Mouse (Mus musculus): ENCODE results near the gene Nabp2.

The Nabp2 gene

DNA sequence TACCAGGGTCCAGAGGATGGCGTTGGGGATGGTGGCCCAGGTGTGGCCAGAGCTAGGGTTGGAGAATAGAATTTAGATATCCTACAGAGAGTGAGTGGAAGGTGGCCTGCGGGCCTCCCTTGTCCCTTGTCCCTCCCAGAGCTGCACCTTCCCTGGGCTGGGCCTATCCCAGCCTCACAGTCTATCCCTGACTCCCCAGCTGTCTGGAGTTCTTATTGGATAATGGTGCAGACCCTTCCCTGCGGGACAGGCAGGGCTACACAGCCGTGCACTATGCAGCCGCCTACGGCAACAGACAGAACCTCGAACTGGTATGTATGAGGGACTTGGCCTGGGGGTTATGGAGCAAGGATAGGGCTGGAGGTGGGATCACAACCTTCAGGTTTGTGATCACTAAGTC is 25.4 kb downstream of the Nabp2 start:
- no peak for DNase-seq (ENCODE audit: low read depth)

DNA sequence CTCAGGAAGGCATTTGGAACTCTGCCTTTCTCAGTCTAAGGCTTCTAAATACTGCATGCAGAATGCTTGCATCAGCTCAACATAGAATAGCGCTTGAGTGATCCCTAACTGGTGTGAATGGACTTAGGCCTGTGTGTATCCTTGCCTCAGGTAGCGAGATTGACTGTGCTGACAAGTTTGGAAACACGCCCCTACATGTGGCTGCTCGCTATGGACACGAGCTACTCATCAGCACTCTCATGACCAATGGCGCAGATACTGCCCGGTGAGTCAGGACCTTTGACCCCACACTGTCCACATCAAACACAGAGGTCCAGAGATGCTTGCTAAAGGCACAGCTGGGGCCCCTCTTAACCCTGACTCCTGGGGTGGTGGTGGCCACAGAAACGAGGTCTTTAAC is 28.8 kb downstream of the Nabp2 start:
- no peak for DNase-seq (ENCODE audit: low read depth)

DNA sequence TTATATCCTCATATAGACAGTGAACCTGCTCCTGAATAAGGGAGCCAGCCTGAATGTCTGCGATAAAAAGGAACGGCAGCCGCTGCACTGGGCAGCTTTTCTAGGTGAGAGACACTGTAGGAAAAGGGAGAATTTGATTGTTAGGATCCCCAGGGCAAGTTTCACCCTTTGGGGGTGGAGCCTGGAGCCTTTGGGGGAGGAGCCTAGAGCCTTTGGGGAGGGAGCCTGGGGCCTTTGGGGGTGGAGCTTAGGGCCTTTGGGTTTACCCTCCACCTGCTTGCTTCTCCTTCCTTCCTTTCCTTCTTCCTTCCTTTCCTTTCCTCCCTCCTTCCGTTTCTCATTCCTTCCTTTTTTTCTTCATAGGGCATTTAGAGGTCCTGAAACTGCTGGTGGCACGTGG is 30.7 kb downstream of the Nabp2 start:
- no peak for DNase-seq (ENCODE audit: low read depth)

DNA sequence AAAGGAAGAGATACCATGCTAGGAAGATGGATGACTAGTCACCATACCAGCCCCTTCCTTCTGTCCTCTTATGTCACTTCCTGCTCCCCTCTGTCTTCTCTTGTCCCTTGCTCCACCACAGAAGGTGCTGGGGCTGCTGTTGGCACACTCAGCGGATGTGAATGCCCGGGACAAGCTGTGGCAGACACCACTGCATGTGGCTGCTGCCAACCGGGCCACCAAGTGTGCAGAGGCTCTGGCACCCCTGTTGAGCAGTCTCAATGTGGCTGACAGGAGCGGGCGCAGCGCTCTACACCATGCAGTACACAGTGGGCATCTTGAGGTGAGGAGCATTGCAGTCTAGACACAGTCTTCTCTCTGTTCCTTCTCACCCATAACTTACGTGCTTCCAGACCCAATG is 32.0 kb downstream of the Nabp2 start:
- no peak for DNase-seq (ENCODE audit: low read depth)

DNA sequence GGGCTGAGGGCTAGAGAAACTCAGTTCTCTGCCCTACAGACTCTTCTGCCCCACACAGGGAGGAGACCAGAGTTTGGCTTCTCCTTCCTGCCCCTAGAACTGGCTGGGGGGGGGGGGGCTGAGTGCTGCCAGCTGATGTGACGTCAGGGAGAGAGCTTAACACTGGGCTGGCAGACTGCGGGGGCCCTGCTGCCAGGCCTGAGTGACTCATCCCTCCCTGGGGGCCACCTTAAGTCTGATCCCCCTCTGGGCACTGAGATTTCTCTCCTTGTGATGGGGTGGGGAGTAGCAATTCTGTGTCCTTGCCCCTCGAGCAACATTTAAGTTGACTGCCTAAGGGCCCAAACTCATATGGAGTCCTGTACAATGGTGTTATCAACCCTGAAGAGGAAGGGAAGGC is 32.8 kb downstream of the Nabp2 start:
- no peak for DNase-seq (ENCODE audit: low read depth)

DNA sequence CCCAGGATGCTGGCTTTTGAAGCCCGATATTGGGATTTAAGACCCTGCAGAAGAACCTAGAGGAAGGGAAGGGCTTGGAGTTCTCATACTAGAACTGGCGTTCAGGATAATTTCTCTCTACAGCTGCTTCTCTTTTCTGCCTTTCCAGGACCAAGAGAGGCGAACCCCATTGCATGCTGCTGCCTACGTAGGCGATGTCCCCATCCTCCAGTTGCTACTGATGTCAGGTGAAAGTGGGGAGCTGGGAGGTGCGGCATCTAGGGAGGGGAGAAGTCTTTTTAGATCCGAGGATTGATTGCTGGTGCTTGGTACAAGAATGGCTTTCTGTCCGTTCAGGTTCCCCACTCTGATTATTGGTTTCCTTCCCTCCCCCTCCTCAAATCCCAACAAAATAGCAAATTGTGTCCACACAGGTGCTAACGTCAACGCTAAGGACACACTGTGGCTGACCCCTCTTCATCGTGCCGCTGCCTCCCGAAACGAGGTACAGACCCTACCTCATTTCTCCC is 33.3 kb downstream of the Nabp2 start:
- DNase-seq (ENCODE audit: low read depth): no peak

DNA sequence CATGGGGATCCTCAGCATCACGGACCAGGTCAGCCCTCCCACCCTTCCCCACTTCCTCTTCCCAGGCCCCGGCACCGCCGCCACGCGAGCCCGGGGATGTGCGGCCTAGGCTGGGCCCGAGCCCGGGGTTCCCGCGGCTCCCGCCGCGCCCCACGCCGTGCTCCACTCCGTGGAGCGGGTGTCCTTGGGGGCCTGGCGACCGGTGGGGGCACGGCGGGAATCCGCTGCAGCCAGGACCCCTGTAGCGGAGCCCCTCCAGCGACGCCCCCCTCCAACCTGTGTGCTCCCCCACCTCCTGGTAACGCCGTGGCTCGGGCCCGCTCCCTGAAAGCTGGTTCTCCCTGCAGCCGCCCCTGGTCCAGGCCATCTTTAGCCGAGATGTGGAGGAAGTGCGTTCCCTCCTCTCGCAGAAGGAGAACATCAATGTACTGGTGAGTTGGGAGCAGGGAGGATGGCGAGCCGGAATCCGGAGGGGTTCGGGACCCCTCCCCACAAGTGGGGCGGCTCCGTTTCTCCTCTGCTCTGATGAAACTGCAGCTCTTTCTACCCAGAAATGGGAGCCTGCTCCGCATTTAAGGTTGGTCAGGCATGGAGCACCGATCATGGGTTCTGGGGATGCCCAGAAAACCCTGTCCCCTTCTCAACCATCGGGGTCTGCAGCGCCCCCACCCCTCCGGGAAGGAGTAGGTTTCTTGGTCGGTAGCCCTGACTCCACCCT is 33.9 kb downstream of the Nabp2 start:
- no peak for DNase-seq (ENCODE audit: low read depth)

DNA sequence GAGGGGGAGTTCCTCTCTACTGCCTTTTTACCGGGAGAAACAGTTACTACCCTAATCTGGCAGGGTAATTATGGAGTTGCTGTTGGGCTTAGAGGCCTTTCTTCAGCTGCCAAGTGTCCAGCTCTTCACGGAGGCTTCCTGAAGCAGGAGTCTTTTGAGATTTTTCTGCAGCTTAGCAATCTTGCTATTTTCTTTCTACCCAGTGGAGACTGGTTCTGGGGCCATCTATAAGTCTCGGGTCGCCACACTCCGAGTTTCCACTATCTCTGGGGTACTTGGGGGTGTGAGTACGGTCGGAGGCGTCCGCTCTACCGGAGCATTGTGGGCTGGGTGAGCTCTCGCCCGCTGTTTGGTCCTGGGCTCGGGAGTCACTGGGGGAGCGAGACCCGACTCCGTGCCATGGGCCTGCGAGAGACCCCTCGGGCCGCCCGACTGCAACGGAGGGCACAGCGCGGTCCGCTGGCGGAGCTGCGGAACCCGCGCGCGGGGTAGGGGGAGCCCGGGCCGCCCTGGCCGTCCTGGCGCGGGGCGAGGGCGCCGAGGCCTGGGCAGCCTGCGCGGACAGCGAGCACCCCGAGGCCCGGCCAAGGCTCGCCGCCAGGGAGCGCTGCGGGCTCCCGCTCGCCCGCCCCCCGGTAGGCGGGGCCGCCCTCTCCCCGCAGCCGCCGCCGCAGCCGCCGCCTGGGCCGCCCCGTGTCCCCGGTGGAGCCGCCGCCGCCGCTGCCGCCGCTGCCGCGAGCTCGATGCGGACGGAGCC is 34.7 kb downstream of the Nabp2 start, which contains the start of gene Ankrd52:
Ankrd52 (plus strand) TSS at position 661 of the 757 bp plus-strand sequence.
- DNase-seq (ENCODE audit: low read depth): peak; percentile 67

DNA sequence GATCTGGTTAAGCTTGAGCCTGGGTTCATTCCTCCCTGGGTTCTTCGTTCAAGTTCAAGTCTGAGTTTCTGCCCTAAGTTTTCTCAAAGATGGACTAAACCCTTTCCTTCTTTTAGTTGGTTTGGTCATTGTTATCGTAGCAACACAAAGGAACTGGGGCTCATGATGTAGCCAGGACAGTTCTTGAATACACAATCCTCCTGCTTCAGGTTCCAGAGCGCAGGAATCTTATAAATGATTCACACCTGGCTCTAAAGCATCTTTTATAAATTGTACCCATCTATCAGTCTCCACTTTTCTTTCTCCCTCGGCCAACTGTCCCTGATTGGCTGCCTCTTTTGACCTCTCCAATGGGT is 35.2 kb downstream of the Nabp2 start:
- no peak for DNase-seq (ENCODE audit: low read depth)

DNA sequence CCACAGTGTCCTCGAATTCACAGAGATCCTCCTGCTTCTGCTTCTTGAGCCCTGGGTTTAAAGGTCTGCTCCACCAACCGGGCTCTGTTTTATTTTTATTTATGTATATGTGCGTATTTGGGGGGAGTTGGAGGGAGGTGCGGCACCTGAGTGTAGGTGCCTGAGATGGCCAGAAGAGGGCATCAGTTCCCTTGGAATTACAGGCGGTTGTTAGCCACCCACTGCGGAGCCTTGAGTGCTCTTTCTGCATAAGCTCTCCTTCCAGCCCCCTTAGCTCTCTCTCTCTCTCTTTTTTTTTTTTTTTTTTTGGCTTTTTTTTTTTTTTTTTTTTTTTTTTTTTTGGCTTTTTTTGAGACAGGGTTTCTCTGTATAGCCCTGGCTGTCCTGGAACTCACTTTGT is 36.9 kb downstream of the Nabp2 start:
- DNase-seq (ENCODE audit: low read depth): no peak

DNA sequence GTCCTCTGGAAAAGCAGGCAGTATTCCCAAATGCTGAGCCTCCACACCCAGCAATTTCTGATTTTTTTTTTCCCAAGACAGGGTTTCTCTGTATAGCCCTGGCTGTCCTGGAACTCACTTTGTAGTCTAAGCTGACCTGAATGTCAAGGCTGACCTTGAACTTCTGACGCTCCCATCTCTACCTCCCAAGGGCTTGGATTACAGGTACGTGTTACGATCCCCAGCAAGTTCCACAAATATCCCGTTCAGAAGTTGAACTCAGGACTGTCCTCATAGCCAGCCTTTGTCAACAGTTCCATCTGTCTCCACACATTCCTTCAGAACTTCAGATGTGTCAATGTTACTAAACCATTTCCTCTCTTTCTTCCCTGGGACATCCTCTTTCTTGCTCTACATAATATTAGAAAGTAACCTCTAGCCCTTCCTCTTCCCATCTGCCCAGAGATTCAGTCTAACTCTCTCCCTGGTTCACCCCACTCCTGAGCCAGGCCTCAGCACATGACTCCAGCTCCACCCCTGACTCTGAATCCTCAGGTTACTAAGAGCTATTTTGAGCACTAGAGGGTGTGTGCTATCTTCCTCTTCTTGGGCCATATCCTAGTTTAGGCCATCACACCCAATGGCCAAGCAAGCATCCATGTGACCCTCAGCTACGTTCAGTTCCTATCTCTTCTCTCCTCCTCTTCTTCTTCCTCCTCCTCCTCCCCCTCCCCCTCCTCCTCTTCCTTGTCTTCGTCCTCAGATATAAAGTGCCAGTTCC is 38.1 kb downstream of the Nabp2 start:
- no peak for DNase-seq (ENCODE audit: low read depth)

DNA sequence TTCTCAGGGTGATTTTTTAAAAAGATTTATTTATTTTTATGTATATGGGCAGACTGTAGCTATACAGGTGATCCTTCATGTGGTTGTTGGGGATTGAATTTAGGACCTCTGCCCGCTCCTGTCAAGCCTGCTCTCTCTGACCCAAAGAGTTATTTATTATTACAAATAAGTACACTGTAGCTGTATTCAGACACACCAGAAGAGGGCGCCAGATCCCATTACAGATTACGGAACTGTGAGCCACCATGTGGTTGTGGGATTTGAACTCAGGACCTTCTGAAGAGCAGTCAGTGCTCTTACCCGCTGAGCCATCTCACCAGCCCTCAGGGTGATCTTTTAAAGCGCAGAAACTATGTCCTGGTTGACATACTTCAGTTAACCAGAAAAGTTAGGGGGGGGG is 39.1 kb downstream of the Nabp2 start:
- no peak for DNase-seq (ENCODE audit: low read depth)

DNA sequence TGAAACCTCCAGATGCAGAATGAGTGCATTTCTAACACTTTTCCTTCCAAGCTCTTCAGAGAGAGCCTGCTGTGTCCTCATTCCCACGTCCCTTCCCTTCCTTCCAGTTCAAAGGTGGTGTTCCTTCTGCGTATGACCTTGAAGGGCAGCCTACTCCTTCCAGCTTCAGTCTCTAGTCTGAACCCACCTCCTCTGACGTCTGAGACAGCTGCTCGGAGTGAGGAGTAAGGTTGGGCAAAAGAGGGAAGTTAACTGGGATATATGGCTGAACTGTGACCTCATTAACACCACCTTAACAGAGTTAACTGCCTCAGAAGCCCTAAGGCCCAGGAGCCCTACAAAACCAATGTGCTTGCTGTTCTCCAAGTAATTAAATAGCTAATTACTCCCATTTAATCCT is 40.7 kb downstream of the Nabp2 start:
- no peak for DNase-seq (ENCODE audit: low read depth)

DNA sequence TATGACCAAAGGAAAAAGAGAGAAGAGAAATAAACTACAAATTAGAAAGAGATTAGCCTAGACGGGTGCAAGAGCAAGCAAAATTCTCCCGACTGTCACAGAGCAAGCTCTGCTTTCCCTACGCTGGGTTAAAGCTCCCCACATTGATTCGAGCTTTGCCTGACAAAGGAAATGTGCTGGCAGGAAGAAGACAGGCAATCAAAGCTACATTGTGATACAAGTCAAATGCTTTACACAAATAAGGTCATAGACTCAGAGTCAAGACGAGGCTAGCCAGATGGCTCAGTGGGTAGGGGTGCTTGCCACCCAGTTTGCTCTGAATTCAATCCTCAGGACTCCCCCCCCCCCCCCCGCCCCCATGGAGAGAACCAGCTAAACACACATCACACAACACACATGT is 41.3 kb downstream of the Nabp2 start:
- DNase-seq (ENCODE audit: low read depth): no peak

DNA sequence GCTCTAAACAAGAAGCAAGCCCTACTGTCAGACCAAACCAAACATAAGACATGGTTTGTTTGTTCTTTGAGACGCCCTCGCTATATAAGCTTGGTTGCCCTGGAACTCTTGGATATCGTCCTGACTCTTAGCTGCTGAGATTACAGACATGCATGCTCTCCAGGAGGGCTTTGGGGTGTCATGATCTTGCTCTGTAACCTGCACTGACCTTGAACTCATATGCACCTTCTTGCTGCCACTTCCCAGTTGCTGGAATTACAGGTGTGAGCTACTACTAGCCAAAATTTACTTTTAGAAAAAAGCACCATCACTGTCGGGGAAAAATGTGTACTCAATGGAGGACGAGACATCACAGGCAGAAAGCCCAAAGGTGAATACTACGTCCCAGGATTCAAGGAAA is 41.7 kb downstream of the Nabp2 start:
- DNase-seq (ENCODE audit: low read depth): no peak

DNA sequence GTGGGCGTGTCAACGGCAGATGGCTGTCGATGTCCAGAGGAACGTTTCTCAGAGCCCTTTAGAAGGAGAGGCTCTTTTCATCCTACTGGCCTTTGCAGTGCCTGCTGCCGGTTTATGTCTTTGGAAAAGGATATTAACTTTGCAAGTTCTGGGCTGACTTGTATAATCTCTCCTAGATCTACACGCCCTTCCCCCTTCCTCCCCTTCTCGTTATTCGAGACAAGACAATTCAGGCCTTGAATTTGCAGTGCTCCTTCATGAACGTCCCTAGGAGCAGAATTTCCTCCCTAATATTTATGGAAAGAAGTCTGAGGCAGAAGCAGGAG is 42.1 kb downstream of the Nabp2 start:
- DNase-seq (ENCODE audit: low read depth): no peak

DNA sequence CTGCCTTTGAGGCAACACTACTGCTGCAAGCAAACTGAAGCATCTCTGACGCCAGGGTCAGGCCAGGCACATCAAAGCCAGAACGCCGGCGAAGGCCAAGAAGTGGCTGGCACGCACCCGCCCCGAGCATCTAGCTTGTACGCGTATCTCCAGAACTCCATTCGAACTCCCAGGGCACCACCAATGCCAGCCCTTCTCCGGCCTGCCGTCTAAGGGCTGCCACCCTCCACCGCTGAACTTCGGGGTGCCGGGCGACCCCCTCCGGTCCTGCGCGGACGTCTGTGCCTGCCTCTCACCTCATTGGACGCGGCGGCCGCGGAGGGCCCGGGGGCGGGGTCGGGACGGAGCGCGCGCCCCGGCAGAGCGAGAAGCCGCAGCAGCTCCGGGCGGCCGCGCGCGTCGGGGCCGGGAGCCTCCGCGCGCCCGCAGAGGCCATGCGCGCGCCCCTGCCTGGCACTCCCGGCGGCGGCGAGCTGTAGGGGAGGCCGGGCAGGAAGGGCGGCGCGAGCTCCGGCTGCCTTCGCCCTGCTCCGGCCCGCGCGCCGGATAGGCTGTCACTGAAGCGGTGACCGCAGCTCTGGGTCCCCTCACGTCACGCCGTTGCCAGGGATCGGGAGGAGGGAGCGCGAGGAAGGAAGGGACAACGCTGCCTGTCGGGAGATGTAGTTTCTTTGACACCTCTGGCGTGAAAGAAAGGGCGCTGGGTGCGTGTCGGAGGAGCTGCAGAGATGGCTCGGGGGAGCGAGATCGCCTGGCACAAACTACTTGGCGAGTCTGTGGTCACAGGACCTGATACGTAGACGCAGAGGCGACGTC is 42.7 kb downstream of the Nabp2 start, which contains the start of gene Coq10a:
Coq10a (minus strand) TSS at position 596 of the 816 bp plus-strand sequence.
- DNase-seq (ENCODE audit: low read depth): peak; percentile 81

DNA sequence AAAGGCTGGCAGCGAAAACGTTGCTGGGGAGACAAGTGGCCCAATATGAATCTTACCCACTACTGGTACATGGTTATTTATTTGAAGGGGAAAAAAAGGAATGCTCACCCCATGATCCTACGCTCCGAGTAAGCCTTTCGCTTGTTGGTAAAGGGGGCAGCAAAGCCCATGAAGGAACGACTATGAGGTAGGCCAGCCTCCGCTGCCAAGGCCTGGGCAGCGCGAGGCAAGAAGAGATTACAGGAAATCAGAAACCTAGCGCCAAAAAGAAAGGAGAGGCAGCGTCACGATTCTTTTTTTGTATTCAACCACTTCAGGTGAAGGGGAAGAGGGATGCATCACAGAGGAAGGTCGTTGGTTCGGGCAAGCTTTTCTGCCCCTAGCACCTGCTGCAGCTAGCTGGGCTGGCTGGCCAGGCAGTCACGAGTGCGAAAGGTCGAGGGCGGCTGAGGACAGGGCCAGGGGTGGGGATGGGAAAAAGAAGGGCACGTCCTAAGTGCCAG is 43.3 kb downstream of the Nabp2 start:
- no peak for DNase-seq (ENCODE audit: low read depth)

DNA sequence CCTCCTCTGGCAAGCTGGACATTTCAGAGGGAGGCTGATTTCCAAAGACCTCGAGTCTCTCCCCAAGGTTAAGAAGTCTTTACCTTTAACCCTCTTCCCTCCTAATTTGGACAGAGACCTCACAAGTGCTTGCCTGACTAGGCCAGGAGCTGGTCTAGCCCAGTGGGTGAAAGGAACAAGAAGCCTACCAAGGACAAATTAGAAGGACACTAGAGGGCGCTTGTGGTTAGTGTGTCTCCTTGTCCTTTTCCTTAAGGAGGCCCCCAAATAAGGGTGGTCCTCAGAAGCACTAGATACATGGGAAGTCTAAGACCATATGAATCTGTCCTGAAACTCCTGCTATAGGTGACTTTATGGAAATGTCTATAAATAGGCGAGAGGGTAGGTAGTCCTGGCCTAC is 48.7 kb downstream of the Nabp2 start:
- DNase-seq (ENCODE audit: low read depth): no peak

DNA sequence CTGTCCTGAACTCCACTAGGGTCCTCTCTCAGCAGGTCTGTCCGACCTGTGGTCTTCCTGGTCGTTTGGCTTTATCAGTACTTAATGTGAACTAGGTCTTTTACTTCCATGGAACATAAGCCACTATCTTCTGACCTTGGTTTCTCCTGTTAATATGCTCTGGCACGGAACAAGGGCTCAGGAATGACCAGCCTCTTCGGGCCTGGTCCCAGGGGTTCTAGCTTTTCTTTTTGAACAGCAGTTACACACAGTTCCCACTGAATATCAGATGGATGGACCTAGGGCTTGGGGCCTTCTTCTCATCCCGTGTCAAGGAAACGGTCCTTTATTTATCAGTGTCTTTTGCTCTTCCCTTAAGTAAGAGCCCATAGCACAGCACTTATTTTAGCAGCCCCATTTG is 49.5 kb downstream of the Nabp2 start:
- no peak for DNase-seq (ENCODE audit: low read depth)

DNA sequence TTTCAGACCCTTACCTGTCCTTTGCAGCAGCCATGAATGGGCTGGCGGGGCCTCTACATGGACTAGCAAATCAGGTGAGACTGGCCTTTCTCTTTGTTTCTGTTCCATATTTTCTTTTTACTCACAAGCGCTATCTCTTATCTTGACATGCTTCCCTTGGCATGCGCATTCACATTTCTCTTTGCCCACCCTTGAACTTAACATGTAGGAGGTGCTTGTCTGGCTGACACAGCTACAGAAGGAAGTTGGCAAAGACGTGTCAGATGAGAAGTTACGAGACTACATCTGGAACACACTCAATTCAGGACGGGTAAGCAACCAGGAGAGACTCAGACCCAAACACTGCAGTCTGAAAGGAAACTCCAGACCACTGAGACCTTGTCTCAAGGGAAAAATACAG is 52.1 kb downstream of the Nabp2 start:
- no peak for DNase-seq (ENCODE audit: low read depth)

DNA sequence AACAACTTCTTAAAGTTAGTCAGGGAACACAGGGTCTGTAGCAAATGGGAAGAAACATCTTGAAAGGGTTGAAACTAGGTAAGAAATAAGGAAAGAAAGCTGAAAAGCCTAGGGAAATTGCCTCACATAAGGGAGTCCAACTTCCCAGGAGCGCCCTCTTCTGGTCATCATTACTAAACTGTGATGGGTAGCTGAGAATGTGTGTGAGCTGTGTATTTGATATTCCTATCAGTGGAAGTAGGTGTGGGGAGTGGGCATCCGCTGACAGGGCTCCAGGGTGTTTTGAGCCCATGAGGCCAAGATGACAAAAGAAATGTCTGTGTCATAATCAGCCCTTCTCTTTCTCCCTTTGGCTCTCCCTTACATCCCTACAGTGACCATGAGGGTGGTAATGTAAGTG is 52.5 kb downstream of the Nabp2 start:
- DNase-seq (ENCODE audit: low read depth): no peak
